Mouse (Mus musculus) heart, postnatal 14 days (tissue): ENCODE measurements around the gene Ivl. TPM values are rescaled to one million over a fixed set of nuclear protein-coding genes. Genes with fewer than 3 reads are reported as not detected.

Experiments
- total RNA-seq, 2 experiments: library from RNA; stranded (reverse); gene quantifications; 2 replicates each; pipeline ENCODE4 v1.2.3; 2021

The Ivl gene
- total RNA-seq, 2 experiments from 2014 or later: not detected

Other genes with a start within 250 kb of the Ivl start
- gene Sprr2d, start 234.6 kb downstream of the Ivl start, total RNA-seq: not detected
- not detected for gene Sprr2e, start 221.6 kb downstream of the Ivl start, total RNA-seq
- not detected for gene Sprr2f, start 208.5 kb downstream of the Ivl start, total RNA-seq
- not detected for gene Sprr2h, start 188.1 kb downstream of the Ivl start, total RNA-seq
- gene Sprr2i, start 165.7 kb downstream of the Ivl start, total RNA-seq: not detected
- gene Sprr2j-ps, start 155.7 kb downstream of the Ivl start, total RNA-seq: not detected
- gene Gm9774, start 144.3 kb downstream of the Ivl start, total RNA-seq: 1 to 10 TPM; 3.1 to 5.0 TPM
- not detected for gene Sprr2k, start 141.2 kb downstream of the Ivl start, total RNA-seq
- gene Sprr1b, start 134.9 kb downstream of the Ivl start, total RNA-seq: not detected
- not detected for gene Sprr3, start 115.0 kb downstream of the Ivl start, total RNA-seq
- gene Sprr1a, start 87.8 kb downstream of the Ivl start, total RNA-seq: not detected
- gene Sprr4, start 73.2 kb downstream of the Ivl start, total RNA-seq: not detected
- gene 2310046K23Rik, start 39.2 kb downstream of the Ivl start, total RNA-seq: not detected
- gene Smcp, start 15.3 kb upstream of the Ivl start, total RNA-seq: not detected
- gene 2210017I01Rik, start 33.8 kb upstream of the Ivl start, total RNA-seq: not detected
- not detected for gene Lce6a, start 47.9 kb upstream of the Ivl start, total RNA-seq
- not detected for gene Lce1a1, start 74.6 kb upstream of the Ivl start, total RNA-seq
- gene Lce1b, start 83.2 kb upstream of the Ivl start, total RNA-seq: not detected
- not detected for gene Lce1a2, start 96.6 kb upstream of the Ivl start, total RNA-seq
- gene Lce1c, start 105.5 kb upstream of the Ivl start, total RNA-seq: not detected
- gene Lce1d, start 113.5 kb upstream of the Ivl start, total RNA-seq: not detected
- not detected for gene Lce1e, start 135.3 kb upstream of the Ivl start, total RNA-seq
- not detected for gene Lce1f, start 146.6 kb upstream of the Ivl start, total RNA-seq
- not detected for gene Gm38119, start 165.4 kb upstream of the Ivl start, total RNA-seq
- gene Lce1g, start 178.6 kb upstream of the Ivl start, total RNA-seq: not detected
- not detected for gene Lce1h, start 191.3 kb upstream of the Ivl start, total RNA-seq
- not detected for gene Lce1i, start 205.2 kb upstream of the Ivl start, total RNA-seq
- gene Lce1j, start 216.8 kb upstream of the Ivl start, total RNA-seq: not detected
- gene Lce1k, start 234.2 kb upstream of the Ivl start, total RNA-seq: not detected